Mouse (Mus musculus) megakaryocyte, embryonic 14.5 days (primary cell): ENCODE data around the gene Capn1.

Experiments
- FLI1 ChIP-seq: IDR thresholded peaks from 2 replicates; pipeline ENCODE4 v1.6.1; 2012; ENCODE audit warnings: low read length, inconsistent platforms, mixed read lengths
- GATA1 ChIP-seq: IDR thresholded peaks from 3 replicates; pipeline ENCODE4 v1.6.1; 2012; ENCODE audit warnings: mixed read lengths, low read length, inconsistent platforms, borderline replicate concordance

GRCm38 (mm10) chr19:5964804-5965203, 50.9 kb downstream of the Capn1 start:
- TF ChIP-seq FLI1 (no peak), GATA1 (no peak)
